In genomic region chr16:64723273-64724057, GRCm38 (mm10) we compare ENCODE assay signal across 8 mouse cellular contexts. TPM values are rescaled to one million over a fixed set of nuclear protein-coding genes. Genes with fewer than 3 reads are reported as not detected.
DNase-seq lines count a peak whose midpoint lies in the region; ATAC-seq lines count a peak whose summit lies in the region.

No protein-coding gene starts in this region.

- peak; percentile 1 for DNase-seq in T-cell, adult 2 months (ENCODE audit: low spot score)
- peak; percentile 91 for DNase-seq in cerebellum, adult 9-11 months
- DNase-seq in frontal cortex, adult 2 months (ENCODE audit: extremely low spot score in 1 of 2, low spot score in 1 of 2): peak; percentile 33 to 87
- DNase-seq in layer of hippocampus, postnatal 14 days (ENCODE audit: low spot score in 2 of 2): peak; percentile 45 to 82
- peak; percentile 16 to 27 for DNase-seq in lung, postnatal 4 days
- DNase-seq in right cerebral cortex, postnatal 10 days (ENCODE audit: low spot score in 2 of 2): peak; percentile 68 to 69

- peak; percentile 89 for ATAC-seq in hindbrain, embryonic 13.5 days (ENCODE audit: low FRiP score)
- ATAC-seq in megakaryocyte, adult 5-6 weeks (ENCODE audit: poor library complexity, severe bottlenecking): no peak

- no peaks in the 10 kb centered on the region for H3K36me3 ChIP-seq in hindbrain, embryonic 13.5 days

- no peaks in the 10 kb centered on the region for H3K9me3 ChIP-seq in hindbrain, embryonic 13.5 days

- H3K4me3 ChIP-seq in hindbrain, embryonic 13.5 days: no peak overlapping the region

- 0 out of 2 replicates have a peak, but pooled peaks cover 3% of the 10 kb centered on the region for H3K4me1 ChIP-seq in hindbrain, embryonic 13.5 days (replicated peaks)

- no peaks in the 10 kb centered on the region for H3K27me3 ChIP-seq in hindbrain, embryonic 13.5 days

- no peak overlapping the region for H3K9ac ChIP-seq in hindbrain, embryonic 13.5 days

- 61% methylated on average over 4 of the region's 4 CpGs for WGBS in hindbrain, embryonic 13.5 days

- H3K4me2 ChIP-seq in hindbrain, embryonic 13.5 days: no peak overlapping the region

- H3K27ac ChIP-seq in hindbrain, embryonic 13.5 days: no peak overlapping the region

RNA-seq across cellular contexts. Expression of gene 4930453N24Rik, which starts 47.5 kb away (rescaled TPM):
- 16.0 and 16.4 TPM in 2 replicates for polyA plus RNA-seq in frontal cortex, adult 2 months (2012; rRNA removed)
- polyA plus RNA-seq in hindbrain, embryonic 13.5 days (2015; fragmentation: Nextera tagmentation; extraction: Ambion mirVana): 21.3 and 23.5 TPM in 2 replicates
- 10 to 100 TPM; 18.7 to 21.6 TPM for total RNA-seq in layer of hippocampus, postnatal 14 days (2021)
- total RNA-seq in megakaryocyte, adult 5-6 weeks (2015): 35.5 and 45.8 TPM in 2 replicates
- total RNA-seq in megakaryocyte, adult 5-6 weeks (2017): 20.9 and 22.2 TPM in 2 replicates

Comparison
In these comparisons a context has a peak if more than half of its experiments do, and no peak if none do; other contexts are left out.
1. DNase-seq: peak in every context shown above with its lines; median percentile 91 in cerebellum, adult 9-11 months; 68 in right cerebral cortex, postnatal 10 days; 64 in layer of hippocampus, postnatal 14 days; 60 in frontal cortex, adult 2 months; 22 in lung, postnatal 4 days; 1 in T-cell, adult 2 months.